Mouse (Mus musculus) gastrocnemius, adult 2 months (tissue): ENCODE data around the gene Spsb2. TPM values are rescaled to one million over a fixed set of nuclear protein-coding genes. Genes with fewer than 3 reads are reported as not detected.
"Not testable (repeated sequence)": the region's sequence is repeated elsewhere in the genome, so short reads cannot be mapped to it uniquely, and the experiment has no call there.

Experiments used
- DNase-seq: peaks from one replicate; pipeline ENCODE4 v3.0.0; 2022
- H3K27ac ChIP-seq: fragments of 200-600 bp; 2 replicates; pipeline ENCODE4 v1.8.1; 2022; ENCODE audit warnings: mild to moderate bottlenecking
- H3K4me3 ChIP-seq: fragments of 200-600 bp; 2 replicates; pipeline ENCODE4 v1.8.1; 2022; ENCODE audit warnings: mild to moderate bottlenecking, moderate library complexity
- CTCF ChIP-seq: fragments of 200-600 bp; IDR thresholded peaks from 2 replicates; pipeline ENCODE4 v1.8.1; 2022; ENCODE audit warnings: antibody characterized with exemption, mild to moderate bottlenecking, moderate library complexity
- intact Hi-C: fragments of 180-260 bp; cut with DNase I; formaldehyde crosslinking; loops from one replicate; pipeline ENCODE4 v1.15.1; 2025
- total RNA-seq, 2 experiments: library from RNA; stranded (reverse); gene quantifications; 2 replicates each; pipeline ENCODE4 v1.2.3; 2021

Spsb2 gene
- total RNA-seq, 2 experiments from 2014 or later: 2.0 to 2.5 TPM

- TF ChIP-seq CTCF: peak; percentile 28; the same call in 1 of the 2 replicates
- DNase-seq: peak; percentile 97
- Histone ChIP-seq H3K27ac (peak overlapping the region; percentile 99), H3K4me3 (peak overlapping the region; percentile 74)
- intact Hi-C loops: loop anchor here (5.0 kb wide), 1 partner anchor 48 kb away; the partner anchor contains the start of genes Atn1 and Gm45234
Measured at GRCm38 (mm10) chr6:124805341-124806321, 2.8 kb upstream of the Spsb2 start.

- Histone ChIP-seq H3K27ac (peak overlapping the region; percentile 99), H3K4me3 (peak overlapping the region; percentile 74)
- TF ChIP-seq CTCF: no peak
- intact Hi-C loops: loop anchor here (5.0 kb wide), 1 partner anchor 49 kb away; the partner anchor contains the start of genes Atn1 and Gm45234
- no peak for DNase-seq
Measured at GRCm38 (mm10) chr6:124806446-124807140, 1.9 kb upstream of the Spsb2 start.

GRCm38 (mm10) chr6:124807366-124807765 lies 1.1 kb upstream of the Spsb2 start:
- intact Hi-C loops: loop anchor here (5.0 kb wide), 1 partner anchor 50 kb away; the partner anchor contains the start of genes Atn1 and Gm45234
- Histone ChIP-seq H3K4me3 (no peak overlapping the region), H3K27ac (peak overlapping the region; percentile 99)
- no peak for DNase-seq
- no peak for TF ChIP-seq CTCF

DNA sequence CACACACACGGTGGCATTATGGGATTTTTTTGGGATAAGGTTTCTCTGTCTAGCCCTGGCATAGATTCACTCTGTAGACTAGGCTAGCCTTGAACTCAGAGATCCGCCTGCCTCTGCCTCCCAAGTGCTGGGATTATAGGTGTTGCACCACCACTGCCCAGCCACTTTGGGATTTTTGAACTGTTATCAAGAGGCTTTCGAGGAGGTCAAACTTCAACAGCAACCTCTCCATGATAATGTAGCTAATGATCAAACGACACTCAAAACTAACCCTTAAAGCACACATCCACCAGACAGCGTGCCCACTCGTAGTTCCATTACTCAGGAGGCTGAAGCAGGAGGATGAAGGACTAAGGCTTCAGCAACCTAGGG lies 489 bp upstream of the Spsb2 start:
- Histone ChIP-seq H3K4me3 (peak overlapping the region; percentile 90), H3K27ac (peak overlapping the region; percentile 99)
- DNase-seq: no peak
- no peak for TF ChIP-seq CTCF
- intact Hi-C loops: loop anchor here (5.0 kb wide), 1 partner anchor 51 kb away; the partner anchor contains the start of genes Atn1 and Gm45234

- TF ChIP-seq CTCF: peak; percentile 86
- peak overlapping the region; percentile 99 for H3K27ac ChIP-seq
- H3K4me3 ChIP-seq: peak overlapping the region; percentile 90
- intact Hi-C loops: loop anchor here (5.0 kb wide), 1 partner anchor 52 kb away; the partner anchor contains the start of genes Atn1 and Gm45234
- peak; percentile 91 for DNase-seq
Measured at GRCm38 (mm10) chr6:124809052-124809774, 752 bp downstream of the Spsb2 start.

DNA sequence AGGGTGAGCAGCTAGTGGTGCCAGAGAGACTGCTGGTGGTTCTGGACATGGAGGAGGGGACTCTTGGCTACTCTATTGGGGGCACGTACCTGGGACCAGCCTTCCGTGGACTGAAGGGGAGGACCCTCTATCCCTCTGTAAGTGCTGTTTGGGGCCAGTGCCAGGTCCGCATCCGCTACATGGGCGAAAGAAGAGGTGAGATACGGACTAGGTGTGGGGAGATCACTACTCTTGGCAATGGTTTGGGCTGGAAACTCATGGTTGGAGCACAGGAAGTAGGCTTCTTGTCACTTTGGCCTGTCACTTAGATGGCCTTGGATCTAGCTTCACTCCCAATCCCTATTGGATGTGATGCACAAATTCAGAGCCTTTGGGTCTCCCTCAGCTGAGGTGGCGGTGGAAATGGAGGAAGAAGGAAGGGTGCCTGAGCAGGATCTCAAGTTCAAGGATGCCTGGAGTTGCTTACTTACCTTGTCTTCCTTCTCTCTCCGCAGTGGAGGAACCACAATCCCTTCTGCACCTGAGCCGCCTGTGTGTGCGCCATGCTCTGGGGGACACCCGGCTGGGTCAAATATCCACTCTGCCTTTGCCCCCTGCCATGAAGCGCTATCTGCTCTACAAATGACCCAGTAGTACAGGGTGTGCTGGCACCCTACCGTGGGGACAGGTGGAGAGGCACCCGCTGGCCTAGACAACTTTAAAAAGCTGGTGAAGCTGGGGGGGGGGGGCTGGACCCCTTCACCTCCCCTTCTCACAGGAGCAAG lies 1.5 kb downstream of the Spsb2 start:
- intact Hi-C loops: loop anchor here (5.0 kb wide), 1 partner anchor 53 kb away; the partner anchor contains the start of genes Atn1 and Gm45234
- Histone ChIP-seq H3K4me3 (peak overlapping the region; percentile 90), H3K27ac (peak overlapping the region; percentile 99)
- no peak for TF ChIP-seq CTCF
- peak; percentile 54 for DNase-seq

- H3K4me3 ChIP-seq: peak overlapping the region; percentile 90
- intact Hi-C loops, DNase-seq: not testable (repeated sequence)
- peak overlapping the region; percentile 99 for H3K27ac ChIP-seq
Measured at GRCm38 (mm10) chr6:124810566-124811402, 2.3 kb downstream of the Spsb2 start.

DNA sequence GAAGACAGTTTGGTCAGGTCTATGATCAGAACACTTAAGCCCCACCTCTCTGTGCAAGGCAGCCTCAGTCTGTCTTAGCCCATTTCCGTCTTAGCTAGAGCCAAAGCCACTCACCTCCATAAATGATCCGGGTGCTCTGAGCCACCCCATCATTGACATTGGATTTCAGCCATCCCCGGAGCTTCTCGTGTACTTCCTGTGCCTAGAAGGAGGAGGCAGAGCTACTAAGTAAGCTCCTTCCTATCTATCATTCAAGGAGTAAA lies 2.9 kb downstream of the Spsb2 start:
- intact Hi-C loops: no loop called here
- Histone ChIP-seq H3K4me3 (peak overlapping the region; percentile 90), H3K27ac (peak overlapping the region; percentile 99)
- no peak for DNase-seq
- TF ChIP-seq CTCF: no peak

GRCm38 (mm10) chr6:124811701-124812560 lies 3.5 kb downstream of the Spsb2 start:
- DNase-seq: peak; percentile 50
- Histone ChIP-seq H3K4me3 (peak overlapping the region; percentile 90), H3K27ac (peak overlapping the region; percentile 99)
- intact Hi-C loops: no loop called here
- no peak for TF ChIP-seq CTCF

DNA sequence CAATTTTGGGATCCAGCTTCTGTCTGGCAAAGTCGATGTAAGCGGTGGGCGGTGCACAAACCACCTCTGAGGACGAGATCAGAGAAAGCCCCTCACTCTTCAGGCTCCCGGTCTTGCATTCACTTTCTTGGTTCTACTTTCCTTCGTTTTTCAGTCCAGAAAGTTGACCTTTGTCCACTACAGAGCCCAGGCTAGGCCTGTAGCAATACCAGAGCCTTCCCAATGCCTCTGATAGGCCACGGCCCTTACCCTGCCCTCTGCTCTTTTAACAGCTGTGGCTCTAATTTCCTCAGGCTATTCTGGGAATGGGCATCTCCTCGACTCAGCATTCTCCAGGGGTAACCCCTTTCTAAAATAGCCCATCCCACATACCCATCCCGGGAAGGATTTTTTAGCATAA lies 4.4 kb downstream of the Spsb2 start:
- Histone ChIP-seq H3K4me3 (peak overlapping the region; percentile 90), H3K27ac (peak overlapping the region; percentile 99)
- TF ChIP-seq CTCF: no peak
- intact Hi-C loops: no loop called here
- peak; percentile 78 for DNase-seq
